Mouse (Mus musculus) limb, embryonic 10.5 days (tissue): Measurements from ENCODE around the gene Epha6. TPM values are rescaled to one million over a fixed set of nuclear protein-coding genes. Genes with fewer than 3 reads are reported as not detected.

Experiments used
- DNase-seq: peaks from one replicate; pipeline ENCODE4 v3.0.0-alpha.2; 2017; ENCODE audit warnings: low spot score
- H3K27ac ChIP-seq: fragments of 300-500 bp; sonication (generic); 2 replicates; pipeline ENCODE4 v1.5.1; 2016; ENCODE audit warnings: mild to moderate bottlenecking
- H3K27me3 ChIP-seq: fragments of 300-500 bp; sonication (generic); 2 replicates; pipeline ENCODE4 v1.6.1; 2016; ENCODE audit warnings: low read depth, mild to moderate bottlenecking; ENCODE audit not compliant: poor library complexity, severe bottlenecking
- H3K36me3 ChIP-seq: fragments of 300-500 bp; sonication (generic); 2 replicates; pipeline ENCODE4 v1.6.1; 2016; ENCODE audit warnings: mild to moderate bottlenecking, moderate library complexity
- H3K4me1 ChIP-seq: fragments of 300-500 bp; sonication (generic); 2 replicates; pipeline ENCODE4 v1.6.1; 2016
- H3K4me3 ChIP-seq: fragments of 300-500 bp; sonication (generic); 2 replicates; pipeline ENCODE4 v1.5.1; 2016; ENCODE audit warnings: mild to moderate bottlenecking, moderate library complexity
- H3K9me3 ChIP-seq: fragments of 300-500 bp; sonication (generic); replicated peaks from 2 replicates; pipeline ENCODE4 v1.6.1; 2016; ENCODE audit warnings: mild to moderate bottlenecking
- WGBS: fragments of 180-500 bp; shearing (Covaris S2); methylation state at CpG from one replicate; pipeline ENCODE4 v1.1.7; 2016; 5-methylcytosine and 5-hydroxymethylcytosine counted together
- polyA plus RNA-seq: library from polyadenylated mRNA; unstranded; fragments of >200 nt; fragmentation: Nextera tagmentation; extraction: Ambion mirVana; gene quantifications from 2 replicates; pipeline ENCODE4 v1.2.1, GENCODE M21; 2016

Gene Epha6
- polyA plus RNA-seq, 1 experiment from 2014 or later = 0.34 TPM

- WGBS = 87% methylated on average over 2 of the region's 2 CpGs
- H3K36me3 ChIP-seq = no peaks in the 10 kb centered on the region
Observed at GRCm38 (mm10) chr16:60239356-60240190, 365.8 kb downstream of the Epha6 start.

DNA sequence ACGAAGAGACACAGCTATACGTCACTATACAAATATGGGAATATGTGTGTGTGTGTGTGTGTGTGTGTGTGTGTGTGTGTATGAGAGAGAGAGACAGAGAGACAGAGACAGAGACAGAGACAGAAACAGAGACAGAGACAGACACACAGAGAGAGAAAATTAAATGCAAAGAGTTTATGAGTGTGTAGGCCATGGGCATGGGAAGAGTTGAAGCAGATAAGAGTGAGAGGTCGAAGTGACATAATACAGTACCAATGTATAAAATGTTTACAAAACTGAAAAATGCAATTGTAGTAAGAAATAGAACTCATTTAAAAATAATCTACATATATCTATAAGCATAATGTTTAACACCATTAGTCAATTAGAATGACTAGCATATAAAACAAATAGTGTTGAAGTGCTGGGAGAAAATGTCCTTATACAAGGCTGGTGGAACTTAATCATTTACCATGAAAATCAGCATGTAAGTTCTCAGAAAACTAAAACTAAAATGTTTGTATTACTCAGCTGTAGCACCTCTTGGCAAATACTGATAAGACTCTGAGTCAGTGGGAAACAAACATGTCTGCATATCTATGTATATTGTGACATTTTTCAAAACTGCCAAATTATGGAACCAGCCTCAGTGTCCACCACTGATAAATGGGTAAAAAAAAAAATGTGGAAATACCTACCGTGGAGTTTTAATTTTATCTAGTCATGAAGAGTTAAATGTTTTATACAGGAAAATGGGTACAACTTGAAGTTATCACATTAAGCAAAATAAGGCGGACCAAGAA, 371.2 kb downstream of the Epha6 start:
- no peak overlapping the region for H3K4me3 ChIP-seq
- no peaks in the 10 kb centered on the region for H3K36me3 ChIP-seq
- DNase-seq = no peak
- H3K27me3 ChIP-seq = no peaks in the 10 kb centered on the region
- no peaks in the 10 kb centered on the region for H3K9me3 ChIP-seq
- no peaks in the 10 kb centered on the region for H3K4me1 ChIP-seq
- 93% methylated on average over 5 of the region's 5 CpGs for WGBS
- H3K27ac ChIP-seq = no peak overlapping the region

More at GRCm38 (mm10) chr16:60239356-60240190, 365.8 kb downstream of the Epha6 start:
- H3K4me3 ChIP-seq = no peak overlapping the region
- no peak for DNase-seq
- no peaks in the 10 kb centered on the region for H3K4me1 ChIP-seq
- no peaks in the 10 kb centered on the region for H3K9me3 ChIP-seq
- no peak overlapping the region for H3K27ac ChIP-seq
- H3K27me3 ChIP-seq = no peaks in the 10 kb centered on the region

DNA sequence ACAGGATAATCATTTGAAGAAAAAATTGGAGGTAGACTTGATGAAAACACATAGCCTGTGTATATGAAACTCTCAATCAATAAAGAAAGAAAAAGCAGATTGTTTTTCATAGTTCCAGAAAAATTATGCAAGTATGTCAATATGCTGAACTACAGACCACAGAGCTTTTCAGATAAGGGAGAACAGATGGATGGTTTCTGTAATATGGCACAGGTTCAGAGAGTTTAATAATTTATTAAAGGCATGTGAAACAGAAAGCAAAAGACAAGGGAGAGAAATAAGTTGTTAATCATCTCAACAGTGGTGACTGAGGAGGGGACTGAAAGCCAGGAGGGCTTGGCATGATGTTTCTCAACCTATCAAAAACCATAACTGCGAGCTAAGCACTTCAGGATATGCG, 372.3 kb downstream of the Epha6 start:
- Histone ChIP-seq H3K4me3 (no peak overlapping the region), H3K4me1 (no peaks in the 10 kb centered on the region), H3K36me3 (no peaks in the 10 kb centered on the region), H3K27me3 (no peaks in the 10 kb centered on the region), H3K27ac (no peak overlapping the region), H3K9me3 (no peaks in the 10 kb centered on the region)
- WGBS = 92% methylated on average over 2 of the region's 2 CpGs
- no peak for DNase-seq

DNA sequence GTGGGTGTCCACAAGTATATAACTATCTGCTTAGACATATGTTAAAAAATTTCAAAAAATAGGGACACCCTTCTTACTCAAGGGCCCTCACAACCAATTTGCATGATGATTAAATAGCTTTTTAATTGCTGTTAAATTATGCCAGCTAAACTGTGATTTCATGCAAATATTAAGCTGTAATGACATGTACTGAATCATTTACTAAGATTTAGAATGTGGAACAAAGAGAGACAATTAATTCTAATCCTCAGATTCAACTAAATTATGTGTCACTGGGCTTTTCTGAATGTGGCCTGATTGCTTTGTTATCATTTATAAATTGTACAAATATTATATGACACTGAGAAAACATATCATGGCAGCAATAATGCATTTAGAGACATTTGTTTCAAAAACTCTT, 396.2 kb downstream of the Epha6 start:
- H3K36me3 ChIP-seq = no peaks in the 10 kb centered on the region
- no peaks in the 10 kb centered on the region for H3K9me3 ChIP-seq
- H3K4me3 ChIP-seq = no peak overlapping the region
- no peaks in the 10 kb centered on the region for H3K4me1 ChIP-seq
- DNase-seq = no peak
- no peaks in the 10 kb centered on the region for H3K27me3 ChIP-seq
- no peak overlapping the region for H3K27ac ChIP-seq

DNA sequence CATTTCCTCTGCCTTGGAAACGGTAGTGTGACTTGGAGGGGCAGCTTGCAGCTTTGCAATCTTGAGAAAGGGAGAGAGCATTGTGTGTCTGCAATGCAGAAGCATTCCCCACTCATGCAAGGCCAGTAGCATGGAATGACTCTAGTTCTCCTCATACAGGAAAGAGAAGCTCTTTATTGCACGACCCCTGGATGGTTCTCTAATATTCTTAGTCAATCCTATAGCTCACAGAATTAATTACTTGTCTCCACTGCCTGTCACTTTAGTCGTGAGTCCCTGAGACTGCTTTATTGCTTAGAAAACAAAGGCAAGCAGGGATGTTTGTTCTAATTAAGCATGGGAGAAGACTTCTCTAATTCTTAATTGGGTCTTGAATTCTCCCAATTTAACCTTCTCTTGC, 429.8 kb downstream of the Epha6 start:
- no peak overlapping the region for H3K27ac ChIP-seq
- H3K9me3 ChIP-seq = no peaks in the 10 kb centered on the region
- H3K4me1 ChIP-seq = peaks cover 5% of the 10 kb centered on the region; the same call in 1 of the 2 replicates
- no peaks in the 10 kb centered on the region for H3K27me3 ChIP-seq
- H3K36me3 ChIP-seq = no peaks in the 10 kb centered on the region
- DNase-seq = no peak
- WGBS = 24% methylated on average over 3 of the region's 3 CpGs
- no peak overlapping the region for H3K4me3 ChIP-seq

DNA sequence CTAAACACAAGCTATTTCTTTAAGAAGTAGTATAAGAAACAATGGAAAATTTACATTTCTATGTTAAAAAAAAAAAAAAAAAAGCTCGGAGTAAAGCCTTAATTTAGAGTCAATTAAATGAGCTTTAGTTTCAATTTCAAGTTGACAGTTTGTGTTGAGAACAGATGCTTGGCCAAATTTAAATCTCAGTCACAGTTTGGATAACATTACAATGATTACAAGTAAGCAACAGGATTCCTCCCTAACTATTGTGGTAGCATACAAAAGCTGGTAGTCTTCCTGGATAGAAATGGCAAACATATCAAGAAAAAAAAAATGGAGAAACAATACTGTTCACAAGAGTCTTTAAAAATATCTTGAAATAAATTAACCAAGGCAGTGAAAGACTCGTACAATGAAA, 452.9 kb downstream of the Epha6 start:
- no peaks in the 10 kb centered on the region for H3K27me3 ChIP-seq
- no peaks in the 10 kb centered on the region for H3K9me3 ChIP-seq
- H3K27ac ChIP-seq = no peak overlapping the region
- H3K36me3 ChIP-seq = no peaks in the 10 kb centered on the region
- no peaks in the 10 kb centered on the region for H3K4me1 ChIP-seq
- H3K4me3 ChIP-seq = no peak overlapping the region
- WGBS = 80% methylated on average over 2 of the region's 2 CpGs
- DNase-seq = no peak

GRCm38 (mm10) chr16:60144370-60144769, 461.0 kb downstream of the Epha6 start:
- DNase-seq = no peak
- WGBS = 83% methylated on average over 3 of the region's 3 CpGs
- no peak overlapping the region for H3K4me3 ChIP-seq
- no peak overlapping the region for H3K27ac ChIP-seq
- H3K36me3 ChIP-seq = no peaks in the 10 kb centered on the region
- no peaks in the 10 kb centered on the region for H3K9me3 ChIP-seq
- H3K4me1 ChIP-seq = no peaks in the 10 kb centered on the region
- no peaks in the 10 kb centered on the region for H3K27me3 ChIP-seq

- H3K27me3 ChIP-seq = no peaks in the 10 kb centered on the region
- H3K9me3 ChIP-seq = no peaks in the 10 kb centered on the region
- 89% methylated on average over 3 of the region's 3 CpGs for WGBS
- no peaks in the 10 kb centered on the region for H3K4me1 ChIP-seq
- H3K4me3 ChIP-seq = no peak overlapping the region
- H3K27ac ChIP-seq = no peak overlapping the region
- DNase-seq = no peak
- no peaks in the 10 kb centered on the region for H3K36me3 ChIP-seq
Observed at GRCm38 (mm10) chr16:60121435-60121834, 483.9 kb downstream of the Epha6 start.

DNA sequence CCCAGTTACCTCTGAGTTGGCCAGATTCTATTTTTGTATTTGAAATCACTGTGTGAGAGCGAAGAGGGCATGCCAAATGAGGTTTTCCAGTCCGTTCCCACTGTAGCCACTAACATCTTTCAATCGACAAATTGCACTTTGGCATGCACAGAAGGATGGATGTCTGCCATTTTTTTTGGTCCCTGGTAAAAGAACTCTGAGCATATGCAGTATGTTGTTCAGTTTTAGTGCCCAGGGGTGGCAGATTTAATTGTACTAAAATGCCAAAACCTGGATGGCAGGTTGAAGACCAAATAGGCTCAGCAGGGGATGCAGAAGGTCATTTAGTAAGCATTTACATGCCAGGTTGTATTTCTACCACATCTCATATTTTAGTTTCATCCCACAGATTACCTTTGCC, 503.1 kb downstream of the Epha6 start:
- Histone ChIP-seq H3K36me3 (no peaks in the 10 kb centered on the region), H3K4me1 (no peaks in the 10 kb centered on the region), H3K4me3 (no peak overlapping the region), H3K27me3 (no peaks in the 10 kb centered on the region), H3K9me3 (no peaks in the 10 kb centered on the region), H3K27ac (no peak overlapping the region)
- WGBS = 87% methylated on average over 3 of the region's 3 CpGs
- no peak for DNase-seq

- H3K4me1 ChIP-seq = no peaks in the 10 kb centered on the region
- no peaks in the 10 kb centered on the region for H3K36me3 ChIP-seq
Observed at GRCm38 (mm10) chr16:60095333-60095732, 510.0 kb downstream of the Epha6 start.

DNA sequence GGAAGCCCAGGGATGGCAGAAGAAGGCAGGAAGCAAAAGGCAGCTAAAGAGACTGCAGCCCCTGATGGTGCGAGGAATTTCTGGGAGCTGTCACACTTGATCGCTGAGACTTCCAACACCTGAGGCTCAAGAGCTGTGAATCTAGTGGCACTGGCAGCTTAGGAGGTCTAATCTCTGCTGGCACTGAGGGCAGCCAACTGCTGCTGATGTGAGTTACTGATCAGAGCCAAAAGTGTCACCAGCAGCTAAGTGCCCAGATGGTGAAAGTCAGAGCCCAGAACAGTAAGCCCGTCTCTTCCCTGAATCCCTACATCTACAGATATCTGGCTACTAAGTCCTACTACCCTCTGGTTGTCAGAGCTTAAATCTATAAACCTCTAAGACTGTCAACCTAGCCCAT, 518.4 kb downstream of the Epha6 start:
- H3K9me3 ChIP-seq = no peaks in the 10 kb centered on the region
- no peaks in the 10 kb centered on the region for H3K27me3 ChIP-seq
- H3K27ac ChIP-seq = no peak overlapping the region
- 81% methylated on average over 3 of the region's 3 CpGs for WGBS
- no peaks in the 10 kb centered on the region for H3K4me1 ChIP-seq
- DNase-seq = no peak
- H3K4me3 ChIP-seq = no peak overlapping the region
- no peaks in the 10 kb centered on the region for H3K36me3 ChIP-seq

More at GRCm38 (mm10) chr16:60095333-60095732, 510.0 kb downstream of the Epha6 start:
- DNase-seq = no peak
- no peaks in the 10 kb centered on the region for H3K9me3 ChIP-seq
- WGBS = 87% methylated on average over 1 of the region's 1 CpGs
- no peak overlapping the region for H3K4me3 ChIP-seq
- no peaks in the 10 kb centered on the region for H3K27me3 ChIP-seq
- no peak overlapping the region for H3K27ac ChIP-seq

- Histone ChIP-seq H3K27ac (no peak overlapping the region), H3K9me3 (no peaks in the 10 kb centered on the region), H3K4me3 (no peak overlapping the region), H3K36me3 (no peaks in the 10 kb centered on the region), H3K27me3 (no peaks in the 10 kb centered on the region), H3K4me1 (no peaks in the 10 kb centered on the region)
- DNase-seq = no peak
- 89% methylated on average over 10 of the region's 10 CpGs for WGBS
Observed at GRCm38 (mm10) chr16:60070457-60071112, 534.7 kb downstream of the Epha6 start.

DNA sequence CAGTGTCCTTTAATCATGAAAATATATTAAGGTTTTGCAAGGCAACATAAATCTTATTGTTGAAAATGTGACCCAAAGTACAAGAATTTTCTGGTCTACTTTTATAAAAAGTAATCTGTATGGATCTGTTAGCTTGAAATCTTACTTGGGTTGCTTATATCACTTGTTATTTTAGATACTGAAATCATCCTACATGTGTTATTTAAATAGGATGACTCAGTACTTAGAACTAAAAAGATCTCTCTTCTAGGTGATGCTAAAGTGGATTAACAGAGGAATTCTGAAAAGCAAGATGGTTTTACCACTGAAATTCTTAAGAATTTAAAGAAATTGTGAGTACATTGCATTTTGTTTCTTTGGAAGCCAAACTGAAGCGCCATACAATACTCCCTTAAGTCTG, 561.5 kb downstream of the Epha6 start:
- Histone ChIP-seq H3K4me3 (no peak overlapping the region), H3K27ac (no peak overlapping the region), H3K27me3 (no peaks in the 10 kb centered on the region), H3K9me3 (no peaks in the 10 kb centered on the region), H3K36me3 (no peaks in the 10 kb centered on the region), H3K4me1 (no peaks in the 10 kb centered on the region)
- DNase-seq = no peak
- WGBS = 92% methylated on average over 1 of the region's 1 CpGs
